Mouse (Mus musculus): ENCODE measurements around the gene Podxl.

DNA sequence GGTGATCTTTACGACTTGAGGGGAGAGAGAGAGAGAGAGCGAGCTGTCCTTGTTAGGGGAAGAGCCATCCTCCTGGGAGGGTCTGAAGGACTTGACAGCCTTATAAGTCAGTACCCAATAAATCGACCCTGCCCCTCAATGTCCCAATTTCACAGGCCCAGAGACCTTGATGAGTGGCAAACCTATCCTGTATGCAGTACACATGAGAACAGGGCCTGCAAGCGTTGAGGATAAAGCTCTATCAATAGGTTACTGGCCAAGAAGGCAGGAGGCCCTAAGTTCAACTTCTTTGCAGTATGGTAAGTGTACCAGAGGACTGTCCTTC is 33.3 kb upstream of the Podxl start:
- no peak for TF ChIP-seq CTCF (IDR thresholded peaks at IDR 0.05; ENCODE audit: low read depth, low read length)
- TF ChIP-seq POLR2A (IDR thresholded peaks at IDR 0.05; ENCODE audit: borderline replicate concordance, low read depth, low read length), result no peak
